Mouse (Mus musculus): ENCODE results near the gene Ifi208. TPM values are rescaled to one million over a fixed set of nuclear protein-coding genes. Genes with fewer than 3 reads are reported as not detected.

The Ifi208 gene
- 0.78 TPM for polyA plus RNA-seq (2014; fragmentation: Illumina TruSeq; extraction: RNeasy Lipid Tissue Mini Kit (QIAGEN cat#74804); ENCODE audit: low read depth, low replicate concordance)

DNA sequence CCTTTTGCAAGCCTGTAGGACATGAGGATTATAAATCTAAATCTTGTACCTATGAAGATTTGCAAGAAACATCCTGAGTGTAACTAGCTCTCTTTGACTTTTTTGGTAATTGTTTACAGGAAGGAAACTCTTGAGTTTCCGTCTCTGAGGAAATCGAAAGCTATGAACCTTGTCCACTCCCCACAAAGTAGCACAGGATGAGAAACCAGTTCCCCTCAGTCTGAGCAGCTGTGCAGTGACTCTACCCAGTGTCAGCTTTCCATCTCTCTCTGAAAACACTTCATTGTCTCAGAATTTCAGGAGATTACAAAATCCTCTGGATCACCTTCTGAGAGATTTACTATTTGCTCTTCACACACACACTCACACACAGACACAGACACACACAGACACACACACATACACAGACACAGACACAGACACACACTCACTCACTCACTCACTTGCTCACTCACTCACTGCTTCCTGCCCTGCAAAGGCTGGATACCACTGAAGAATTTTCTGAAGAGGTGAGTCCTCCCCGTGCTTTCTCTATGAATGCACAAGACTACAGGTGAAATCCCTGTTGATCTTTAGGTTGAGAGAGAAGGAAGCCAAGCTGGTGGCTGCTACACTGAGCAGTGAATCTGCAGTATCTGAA lies at the start of gene Ifi208:
TSS of gene Ifi208 (plus strand) at position 218 of the 640 bp plus-strand sequence.

DNA sequence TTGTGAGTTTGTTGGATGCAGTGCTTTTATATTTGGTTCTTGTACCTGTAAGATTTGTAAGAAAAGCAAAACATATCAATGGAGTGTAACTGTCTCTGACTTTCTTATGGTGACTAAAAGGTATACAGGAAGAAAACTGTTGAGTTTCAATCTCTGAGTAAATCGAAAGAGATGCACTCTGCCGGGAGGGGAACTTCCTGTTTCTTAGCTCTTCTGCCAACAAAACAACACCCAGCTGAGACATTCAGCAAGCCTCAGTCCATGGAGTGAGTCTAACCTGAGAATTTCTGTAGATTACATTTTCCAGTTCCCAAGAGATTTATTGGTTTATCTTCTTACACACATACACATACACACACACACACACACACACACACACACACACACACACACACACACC lies 42.9 kb upstream of the Ifi208 start, which contains the start of gene Ifi209:
TSS of gene Ifi209 (plus strand) at position 296 of the 400 bp plus-strand sequence.

DNA sequence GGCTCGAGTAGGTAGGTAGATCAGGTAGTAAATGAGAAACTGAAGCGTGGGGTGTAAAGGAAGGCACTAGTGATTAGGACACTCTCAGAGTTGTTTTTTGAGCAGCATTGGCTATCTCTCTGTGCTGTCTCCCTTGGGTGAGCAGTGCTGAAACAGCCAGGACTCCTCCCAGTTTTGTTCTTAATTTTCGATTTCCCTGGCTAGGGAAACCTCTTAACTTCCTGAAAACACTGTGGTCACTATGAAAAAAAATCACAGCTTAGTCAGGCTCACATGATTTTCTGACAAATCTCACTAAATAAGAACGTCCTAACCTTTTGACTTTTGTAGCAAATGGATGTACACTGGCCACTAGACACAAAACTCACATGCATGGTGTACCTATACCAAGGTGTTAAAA lies 68.2 kb downstream of the Ifi208 start, which contains the start of gene Ifi207:
TSS of gene Ifi207 (minus strand) at position 92 of the 400 bp plus-strand sequence.

Other genes with a start within 250 kb of the Ifi208 start
- gene Ifi206, start 182.6 kb upstream of the Ifi208 start, polyA plus RNA-seq (2014; fragmentation: Illumina TruSeq; extraction: RNeasy Lipid Tissue Mini Kit (QIAGEN cat#74804); ENCODE audit: low read depth, low replicate concordance), result 0.73 TPM
- gene Ifi214, start 137.7 kb upstream of the Ifi208 start, polyA plus RNA-seq (2014; fragmentation: Illumina TruSeq; extraction: RNeasy Lipid Tissue Mini Kit (QIAGEN cat#74804); ENCODE audit: low read depth, low replicate concordance), result not detected
- 2.6 TPM for gene Ifi213, start 74.4 kb upstream of the Ifi208 start, polyA plus RNA-seq (2014; fragmentation: Illumina TruSeq; extraction: RNeasy Lipid Tissue Mini Kit (QIAGEN cat#74804); ENCODE audit: low read depth, low replicate concordance)
- 2.6 TPM for gene Ifi209, start 42.8 kb upstream of the Ifi208 start, polyA plus RNA-seq (2014; fragmentation: Illumina TruSeq; extraction: RNeasy Lipid Tissue Mini Kit (QIAGEN cat#74804); ENCODE audit: low read depth, low replicate concordance)
- gene Ifi207, start 68.1 kb downstream of the Ifi208 start, polyA plus RNA-seq (2014; fragmentation: Illumina TruSeq; extraction: RNeasy Lipid Tissue Mini Kit (QIAGEN cat#74804); ENCODE audit: low read depth, low replicate concordance), result 14.4 TPM
- gene Ifi204, start 93.3 kb downstream of the Ifi208 start, polyA plus RNA-seq (2014; fragmentation: Illumina TruSeq; extraction: RNeasy Lipid Tissue Mini Kit (QIAGEN cat#74804); ENCODE audit: low read depth, low replicate concordance), result 16.2 TPM
- gene Ifi211, start 239.4 kb downstream of the Ifi208 start, polyA plus RNA-seq (2014; fragmentation: Illumina TruSeq; extraction: RNeasy Lipid Tissue Mini Kit (QIAGEN cat#74804); ENCODE audit: low read depth, low replicate concordance), result 9.6 TPM